Mouse (Mus musculus) 3T3-L1 (cell line): ENCODE results near the gene Atp1a3.
A peak's percentile ranks its signal among the peaks of the same experiment; 100 is the strongest.

Experiments
- DNase-seq: peaks from one replicate; pipeline ENCODE4 v3.0.0-alpha.2; 2015; ENCODE audit warnings: low read depth, low spot score

The Atp1a3 gene

GRCm38 (mm10) chr7:24964897-24965535, 40.7 kb downstream of the Atp1a3 start:
- DNase-seq, result peak; percentile 82

- no peak for DNase-seq
Measured at GRCm38 (mm10) chr7:24964288-24964687, 41.5 kb downstream of the Atp1a3 start.

GRCm38 (mm10) chr7:24955226-24955625, 50.5 kb downstream of the Atp1a3 start:
- DNase-seq, result no peak

GRCm38 (mm10) chr7:24954450-24954849, 51.3 kb downstream of the Atp1a3 start:
- DNase-seq, result no peak

GRCm38 (mm10) chr7:24953966-24954365, 51.8 kb downstream of the Atp1a3 start:
- DNase-seq, result no peak

GRCm38 (mm10) chr7:24949958-24950623, 55.7 kb downstream of the Atp1a3 start:
- peak; percentile 60 for DNase-seq

- no peak for DNase-seq
Measured at GRCm38 (mm10) chr7:24948774-24949173, 57.0 kb downstream of the Atp1a3 start.

- no peak for DNase-seq
Measured at GRCm38 (mm10) chr7:24947316-24948048, 58.3 kb downstream of the Atp1a3 start.

- DNase-seq, result no peak
Measured at GRCm38 (mm10) chr7:24944257-24944950, 61.4 kb downstream of the Atp1a3 start, which contains the start of gene Gm4881. Gene Gm4881 (minus strand): TSS chr7:24944494.

GRCm38 (mm10) chr7:24943641-24944040, 62.1 kb downstream of the Atp1a3 start:
- no peak for DNase-seq

GRCm38 (mm10) chr7:24931651-24932050, 74.1 kb downstream of the Atp1a3 start:
- no peak for DNase-seq

GRCm38 (mm10) chr7:24930475-24930874, 75.3 kb downstream of the Atp1a3 start:
- DNase-seq, result no peak
